Mouse (Mus musculus) large intestine, adult 2 months (tissue): ENCODE results near the gene Aagab. TPM values are rescaled to one million over a fixed set of nuclear protein-coding genes. Genes with fewer than 3 reads are reported as not detected.

Source experiments
- DNase-seq: peaks from one replicate; pipeline ENCODE4 v3.0.0-alpha.2; 2012; ENCODE audit warnings: low read depth, low spot score
- WGBS: fragments of 180-500 bp; shearing (Covaris S2); methylation state at CpG from one replicate; pipeline ENCODE4 v1.1.7; 2018; 5-methylcytosine and 5-hydroxymethylcytosine counted together
- polyA plus RNA-seq: library from polyadenylated mRNA; depleted of rRNA; stranded (reverse); fragments of >200 nt; gene quantifications from 2 replicates; pipeline ENCODE4 v1.2.3, GENCODE M21; 2012; rRNA removed

Gene Aagab
- 15.0 and 20.2 TPM in 2 replicates for polyA plus RNA-seq

DNA sequence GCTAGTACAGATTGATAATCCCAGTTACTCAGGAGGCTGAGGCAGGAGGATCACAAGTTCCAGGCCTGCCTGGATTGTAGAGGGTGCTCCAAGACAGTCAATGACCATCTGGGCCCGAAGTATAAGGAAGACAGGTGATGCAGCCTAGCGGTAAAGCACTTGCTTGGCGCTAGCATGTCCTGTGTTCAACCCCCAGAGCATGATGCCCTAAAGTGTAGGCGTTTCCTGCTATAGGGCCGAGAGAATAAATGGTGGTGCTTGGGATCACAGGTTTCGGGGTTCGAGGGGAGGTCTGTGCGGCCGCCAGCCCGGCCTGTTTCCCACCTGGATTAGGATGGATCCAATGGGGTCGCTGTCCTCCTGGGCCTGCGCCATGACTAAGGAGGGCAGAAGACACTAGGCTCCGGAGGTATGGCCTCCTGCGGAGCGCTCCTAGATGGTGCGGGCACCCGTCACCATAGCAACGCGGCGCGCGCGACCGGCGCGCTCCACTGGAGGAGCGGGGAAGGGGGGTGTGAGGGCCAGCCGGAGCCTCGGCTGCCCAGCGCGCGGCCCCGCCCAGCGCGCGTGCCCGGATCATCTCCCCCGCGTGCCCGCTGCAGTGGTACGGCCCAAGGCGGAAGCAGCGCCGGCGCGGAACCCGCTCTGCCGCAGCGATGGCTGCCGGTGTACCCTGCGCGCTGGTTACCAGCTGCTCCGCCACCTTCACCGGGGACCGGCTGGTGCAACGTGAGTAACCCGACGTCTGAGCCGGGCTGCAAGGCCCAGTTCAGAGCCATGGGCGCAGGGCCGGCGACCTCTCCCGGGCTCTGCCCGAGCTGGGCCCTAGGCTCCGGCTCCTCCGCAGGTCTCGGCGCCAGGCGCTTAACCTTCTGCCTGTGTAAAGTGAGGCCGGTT, at the start of gene Aagab, which contains the start of gene Iqch:
Gene Aagab, plus strand, starts transcription at position 618 of the 897 bp plus-strand sequence.
Gene Iqch, minus strand, starts transcription at position 451 of the 897 bp plus-strand sequence.
- WGBS, result under 1% methylated on average over 69 of the region's 70 CpGs
- no peak for DNase-seq

DNA sequence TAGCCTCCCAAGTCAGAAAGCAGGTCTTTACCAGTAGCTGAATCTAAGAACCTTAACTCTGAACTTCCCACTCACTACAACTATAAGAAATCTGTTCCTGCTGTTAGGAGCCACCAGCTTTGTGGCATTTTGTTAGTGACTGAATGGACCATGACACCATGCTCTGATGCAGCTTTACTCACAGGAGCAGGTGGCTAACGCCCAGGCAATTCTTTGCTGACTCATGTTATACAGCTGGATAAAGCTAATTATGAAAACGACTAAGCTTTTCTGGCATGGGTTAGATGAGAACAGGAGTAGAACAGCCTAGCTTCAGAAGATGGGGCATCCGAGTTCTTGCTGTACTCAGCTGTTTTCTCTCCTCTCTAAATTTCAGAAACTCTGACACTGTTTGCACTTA, 48.8 kb upstream of the Aagab start:
- WGBS, result 42% methylated on average over 3 of the region's 3 CpGs

DNA sequence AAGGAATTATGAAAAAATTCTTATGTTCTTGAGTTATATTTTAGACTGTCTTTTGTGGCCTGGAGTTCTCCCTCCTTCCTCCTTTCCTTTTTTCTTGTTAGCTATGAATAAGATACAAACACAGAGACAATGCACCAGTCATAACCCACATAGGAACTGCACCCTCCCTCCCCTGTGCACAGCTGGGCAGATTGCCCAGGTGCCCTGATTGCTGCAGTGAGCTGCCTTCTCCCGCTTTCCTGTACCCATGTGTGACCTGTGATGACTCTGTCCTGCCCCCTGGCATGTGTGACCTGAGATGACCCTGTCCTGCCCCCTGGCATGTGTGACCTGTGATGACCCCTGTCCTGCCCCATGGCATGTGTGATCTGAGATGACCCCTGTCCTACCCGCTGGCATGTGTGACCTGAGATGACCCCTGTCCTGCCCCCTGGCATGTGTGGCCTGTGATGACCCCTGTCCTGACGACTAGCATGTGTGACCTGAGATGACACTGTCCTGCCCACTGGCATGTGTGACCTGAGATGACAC, 46.9 kb upstream of the Aagab start:
- WGBS, result 46% methylated on average over 3 of the region's 3 CpGs
- DNase-seq, result no peak

More for the DNA sequence above, 48.8 kb upstream of the Aagab start:
- no peak for DNase-seq

DNA sequence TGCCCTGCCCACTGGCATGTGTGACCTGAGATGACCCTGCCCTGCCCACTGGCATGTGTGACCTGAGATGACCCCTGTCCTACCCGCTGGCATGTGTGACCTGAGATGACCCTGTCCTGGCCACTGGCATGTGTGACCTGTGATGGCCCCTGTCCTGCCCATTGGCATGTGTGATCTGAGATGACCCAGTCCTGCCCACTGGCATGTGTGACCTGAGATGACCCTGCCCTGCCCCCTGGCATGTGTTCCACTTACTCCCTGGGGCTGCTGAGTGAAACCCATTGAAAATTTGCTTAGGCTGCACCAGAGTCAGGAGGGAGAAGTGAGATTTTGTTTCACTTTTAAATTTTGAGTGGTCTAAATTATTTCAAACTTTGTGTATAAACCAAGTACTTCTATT, 46.1 kb upstream of the Aagab start:
- 62% methylated on average over 1 of the region's 1 CpGs for WGBS
- no peak for DNase-seq

DNA sequence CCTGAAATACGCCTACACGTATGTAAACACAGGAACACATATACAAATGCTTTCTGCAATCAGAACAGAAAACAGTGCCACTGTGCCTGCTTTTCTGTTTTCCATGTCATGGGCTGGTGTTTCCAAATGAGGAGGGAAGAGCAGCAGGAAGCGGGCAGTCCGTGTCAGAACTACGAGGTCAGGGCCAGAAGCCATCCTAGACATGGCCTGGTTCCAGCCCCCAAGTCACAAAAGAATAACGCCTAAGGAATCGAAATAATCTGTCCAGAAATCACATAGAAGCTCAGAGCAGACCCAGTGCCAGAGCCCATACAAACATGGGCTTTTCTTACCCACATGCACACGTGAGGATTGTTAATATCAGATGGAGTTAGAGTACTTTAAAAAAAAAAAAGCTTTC, 45.5 kb upstream of the Aagab start:
- no peak for DNase-seq
- 84% methylated on average over 8 of the region's 8 CpGs for WGBS

DNA sequence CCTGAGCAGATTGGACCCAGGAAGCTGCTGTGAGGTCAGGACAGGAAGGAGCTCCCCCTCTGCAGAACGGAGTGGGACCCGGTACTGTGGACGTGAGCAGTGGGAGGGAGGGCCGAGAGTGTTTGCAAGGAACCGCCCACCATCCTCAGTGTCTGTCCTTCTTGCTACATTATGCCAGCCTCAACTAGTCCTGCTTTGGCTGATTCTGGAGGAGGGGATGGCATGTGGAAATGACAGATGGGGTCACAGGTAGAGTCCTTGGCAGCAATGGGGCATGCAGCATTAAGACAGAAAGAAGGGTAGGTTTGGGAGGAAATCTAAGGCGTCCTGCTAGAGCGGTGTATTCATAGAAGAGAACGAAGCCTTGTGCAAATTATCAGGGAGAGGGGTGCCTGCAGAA, 40.5 kb upstream of the Aagab start:
- DNase-seq, result no peak
- WGBS, result 70% methylated on average over 8 of the region's 8 CpGs

DNA sequence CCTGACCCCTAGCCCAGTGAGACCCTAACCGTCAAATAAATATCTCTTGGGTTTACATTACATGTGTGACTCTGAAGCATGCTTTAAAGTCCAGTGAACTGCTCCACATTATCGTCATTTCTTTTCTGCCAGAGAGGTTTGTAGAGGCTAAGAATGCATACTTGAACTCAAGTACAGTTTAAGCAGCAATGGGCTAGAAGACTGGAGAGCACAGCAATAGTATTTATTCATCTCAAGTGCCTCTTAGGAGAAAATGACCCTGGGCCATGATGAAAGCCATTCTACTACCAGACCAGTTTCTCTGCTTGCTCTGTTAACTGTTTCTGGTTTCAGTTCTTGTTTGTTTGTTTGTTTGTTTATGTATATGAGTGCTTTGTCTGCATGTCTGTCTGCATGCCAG, 39.0 kb upstream of the Aagab start:
- WGBS, result 71% methylated on average over 2 of the region's 2 CpGs
- DNase-seq, result no peak

DNA sequence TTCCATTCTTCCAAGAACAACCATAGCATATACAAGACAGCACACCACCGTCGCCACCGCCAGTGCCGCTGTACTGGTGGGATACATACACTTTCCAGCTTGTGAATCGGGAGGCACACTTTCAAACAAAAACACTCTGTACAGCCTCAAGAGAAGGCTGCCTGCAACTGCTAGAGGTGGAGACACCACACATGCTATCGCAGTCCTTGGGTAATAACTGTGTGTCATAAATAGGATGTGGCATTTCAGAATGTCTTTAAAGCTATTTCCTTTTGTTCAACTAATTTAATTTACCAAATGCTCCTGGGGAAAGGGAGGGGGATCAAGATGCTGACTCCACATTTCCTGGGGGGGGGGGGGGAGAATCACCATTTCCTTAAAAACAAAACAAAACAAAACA, 34.1 kb upstream of the Aagab start:
- 75% methylated on average over 6 of the region's 6 CpGs for WGBS
- DNase-seq, result no peak

DNA sequence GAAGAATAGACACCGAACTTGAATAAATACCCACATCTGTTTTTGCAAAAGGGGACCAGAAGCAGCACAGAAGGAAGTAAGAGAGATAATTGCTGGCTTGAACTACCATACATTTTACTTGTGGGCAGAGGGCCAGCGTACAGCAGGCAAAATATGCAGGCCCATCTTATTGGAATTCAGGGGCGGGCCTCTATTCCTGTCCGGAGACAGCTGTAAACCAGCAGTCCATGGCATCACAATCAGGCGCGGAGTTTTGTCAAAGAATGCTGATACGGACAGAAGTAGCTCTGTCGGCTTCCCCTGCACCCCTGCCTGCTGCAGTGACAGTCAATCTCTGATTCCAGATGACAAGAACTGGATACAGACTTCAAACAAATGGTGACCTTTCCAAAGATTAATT, 33.7 kb upstream of the Aagab start:
- no peak for DNase-seq
- 12% methylated on average over 8 of the region's 8 CpGs for WGBS

DNA sequence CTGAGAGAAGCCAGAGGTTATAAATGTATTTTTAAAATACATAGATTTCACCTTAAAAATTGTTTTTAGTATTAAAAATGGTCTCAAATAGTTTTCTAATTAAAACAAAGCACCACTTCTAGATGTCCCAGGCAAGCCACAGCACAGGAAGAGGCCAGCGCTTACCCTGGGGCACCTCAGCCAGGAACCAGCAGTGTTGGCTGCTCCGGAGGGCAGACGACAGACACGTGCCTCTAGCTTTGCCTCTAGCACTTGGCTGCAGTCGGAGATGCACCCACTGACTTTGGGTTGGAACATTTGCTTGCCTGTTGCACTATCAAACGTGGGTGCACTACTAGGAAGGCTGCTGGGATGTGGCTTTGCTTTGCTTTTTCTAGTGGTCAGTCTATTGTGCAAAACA, 30.6 kb upstream of the Aagab start:
- WGBS, result 61% methylated on average over 6 of the region's 6 CpGs
- no peak for DNase-seq

DNA sequence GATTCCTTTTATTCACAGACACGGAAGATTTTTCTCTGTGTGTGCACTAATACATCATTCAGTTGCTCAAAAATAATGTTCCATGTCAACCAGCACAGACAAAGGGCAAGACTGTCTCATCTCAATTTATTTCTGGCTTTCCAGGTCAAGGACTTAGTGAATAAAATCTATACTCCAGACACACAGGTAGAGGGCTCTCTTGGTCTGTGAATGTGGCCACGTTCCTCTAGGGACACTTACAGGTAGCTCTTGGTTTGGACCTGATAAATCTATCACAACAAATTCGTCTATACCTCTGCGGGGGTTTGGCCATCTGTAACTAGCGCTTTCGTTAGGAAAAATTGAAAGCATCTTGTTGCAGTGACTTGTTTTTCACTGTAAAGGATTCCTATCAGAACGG, 29.6 kb upstream of the Aagab start:
- 60% methylated on average over 7 of the region's 7 CpGs for WGBS
- no peak for DNase-seq

DNA sequence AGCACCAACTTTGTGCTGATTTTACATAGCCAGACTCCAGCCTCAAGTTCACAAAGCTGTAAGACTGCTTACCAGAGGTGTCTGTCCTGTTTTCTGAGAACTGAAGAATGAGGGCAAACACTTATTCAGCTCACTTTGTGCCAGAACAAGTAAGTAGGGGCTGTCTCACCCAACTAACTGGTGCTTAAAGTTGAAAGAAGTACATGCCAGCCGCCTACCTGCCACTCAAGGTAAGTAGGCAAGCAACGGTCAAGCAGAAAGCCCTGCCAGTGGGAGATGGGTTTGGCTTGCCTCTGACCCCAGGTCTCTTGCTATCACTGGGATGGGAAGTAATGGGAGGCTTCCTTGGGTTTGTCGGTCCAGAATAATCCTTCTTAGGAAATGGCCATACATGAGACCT, 25.0 kb upstream of the Aagab start:
- WGBS, result 89% methylated on average over 3 of the region's 3 CpGs
- DNase-seq, result no peak

DNA sequence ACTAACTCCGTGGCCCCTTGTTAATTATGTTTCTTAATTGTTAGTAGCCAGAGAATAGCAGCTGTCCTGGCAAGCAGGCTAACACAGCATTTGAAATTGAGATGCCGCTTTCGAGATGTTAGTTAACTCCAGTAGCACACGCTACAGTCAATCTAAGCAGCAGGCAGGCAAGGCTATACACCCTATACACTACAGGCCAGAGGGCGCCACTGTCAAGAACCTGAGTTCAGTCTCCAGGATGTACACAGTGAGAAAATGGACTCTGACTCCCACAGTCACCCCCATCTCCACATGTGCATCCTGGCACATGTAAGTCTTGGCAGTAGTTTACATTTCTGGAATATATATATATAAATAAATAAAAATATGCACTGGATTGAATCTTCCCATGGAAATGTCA, 22.8 kb upstream of the Aagab start:
- 84% methylated on average over 5 of the region's 5 CpGs for WGBS
- DNase-seq, result no peak

DNA sequence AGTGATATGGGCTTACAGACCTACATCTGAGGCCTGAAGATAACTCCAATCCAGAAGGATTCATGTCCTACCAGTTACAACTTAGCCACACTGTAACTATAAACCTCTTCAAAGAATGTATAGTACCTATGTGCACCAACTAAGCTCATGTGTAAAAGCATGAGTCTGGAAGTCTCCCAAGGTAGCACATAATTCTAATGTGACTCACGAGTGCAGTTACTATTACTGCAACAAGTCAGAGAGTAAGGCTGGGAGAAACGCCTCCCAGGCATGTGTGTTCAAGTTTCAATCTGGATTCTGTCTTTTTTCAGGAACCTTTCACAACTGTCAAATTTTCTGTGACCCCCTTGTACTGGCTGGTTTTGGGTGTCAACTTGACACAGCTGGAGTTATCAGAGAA, 22.4 kb upstream of the Aagab start:
- WGBS, result 81% methylated on average over 2 of the region's 2 CpGs
- no peak for DNase-seq

DNA sequence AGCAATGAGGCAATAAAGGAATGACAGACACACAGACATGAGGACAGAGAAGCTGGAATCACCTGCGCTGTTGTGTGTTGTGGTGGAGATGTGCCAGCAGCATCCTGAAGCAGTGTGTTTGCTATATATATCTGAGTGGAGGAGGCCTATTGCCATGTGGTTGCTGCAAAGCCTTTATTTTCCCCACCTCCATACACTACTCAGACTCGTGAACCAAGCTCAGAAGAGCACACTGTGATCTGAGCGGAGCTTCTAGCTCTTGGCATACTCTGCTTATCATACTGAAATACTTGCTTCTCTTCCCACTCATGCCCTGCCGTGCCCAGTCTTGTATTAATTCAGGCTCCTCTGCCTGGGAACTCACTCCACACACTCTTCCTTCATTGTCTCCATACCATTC, 20.7 kb upstream of the Aagab start:
- 86% methylated on average over 4 of the region's 4 CpGs for WGBS
- DNase-seq, result no peak

DNA sequence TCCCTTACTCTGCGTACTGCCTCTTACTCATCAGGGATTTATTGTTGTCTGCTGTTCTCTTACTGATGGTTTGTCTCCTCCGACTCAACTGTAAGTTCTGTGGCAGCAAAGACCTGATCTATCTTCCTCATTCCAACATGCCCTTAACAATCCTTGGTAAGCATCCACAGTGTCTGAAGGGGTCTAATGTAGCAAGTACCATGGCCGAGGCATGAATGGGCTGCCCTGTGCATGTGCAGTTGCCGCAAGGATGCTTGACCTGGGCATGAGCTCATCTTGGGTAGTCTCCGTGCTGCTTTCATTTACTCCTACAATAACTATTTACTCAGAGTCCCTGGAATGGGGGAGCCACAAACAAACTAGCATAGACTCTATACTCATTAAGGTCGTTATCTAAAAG, 17.2 kb upstream of the Aagab start:
- whole genome bisulfite sequencing, result 38% methylated on average over 6 of the region's 6 CpGs
- DNase-seq, result no peak

DNA sequence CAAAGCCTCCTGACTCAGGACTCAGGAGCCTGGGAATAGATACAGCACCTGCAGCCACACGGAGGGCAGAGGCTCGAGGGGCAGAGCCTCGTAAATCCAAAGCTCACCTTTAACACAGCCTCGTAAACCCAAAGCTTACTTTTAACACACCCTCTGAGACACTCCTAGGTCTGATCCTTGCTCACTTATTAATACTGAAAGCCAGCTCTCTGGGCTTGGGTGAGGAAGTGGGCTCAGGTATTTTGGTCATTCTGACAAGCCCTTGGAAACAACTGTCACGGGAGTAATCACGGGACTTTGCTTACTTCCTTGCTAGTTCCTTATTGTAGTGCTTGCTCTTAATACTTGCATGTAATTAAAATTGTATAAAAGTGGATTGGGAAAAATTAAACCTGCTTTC, 13.3 kb upstream of the Aagab start:
- WGBS, result 17% methylated on average over 6 of the region's 6 CpGs
- DNase-seq, result no peak

DNA sequence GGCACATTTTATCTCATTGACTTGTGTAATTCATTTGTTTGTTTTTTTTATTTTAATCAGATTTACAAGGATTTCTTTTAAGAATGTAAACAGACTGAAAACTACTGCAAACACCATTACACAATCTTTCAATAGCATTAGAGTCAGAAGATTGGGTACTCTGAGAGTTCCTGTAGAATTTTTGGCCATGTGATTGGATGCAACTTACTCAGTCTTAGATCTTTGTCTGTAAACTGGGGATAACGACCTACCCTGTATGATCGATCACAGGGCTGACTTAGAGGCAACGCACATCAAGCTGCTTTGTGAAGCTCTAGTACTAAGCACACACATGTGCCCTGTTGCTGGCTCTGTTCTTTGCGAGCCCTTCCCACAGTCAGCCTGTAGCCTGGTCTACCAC, 11.9 kb upstream of the Aagab start:
- 82% methylated on average over 4 of the region's 4 CpGs for WGBS
- no peak for DNase-seq

DNA sequence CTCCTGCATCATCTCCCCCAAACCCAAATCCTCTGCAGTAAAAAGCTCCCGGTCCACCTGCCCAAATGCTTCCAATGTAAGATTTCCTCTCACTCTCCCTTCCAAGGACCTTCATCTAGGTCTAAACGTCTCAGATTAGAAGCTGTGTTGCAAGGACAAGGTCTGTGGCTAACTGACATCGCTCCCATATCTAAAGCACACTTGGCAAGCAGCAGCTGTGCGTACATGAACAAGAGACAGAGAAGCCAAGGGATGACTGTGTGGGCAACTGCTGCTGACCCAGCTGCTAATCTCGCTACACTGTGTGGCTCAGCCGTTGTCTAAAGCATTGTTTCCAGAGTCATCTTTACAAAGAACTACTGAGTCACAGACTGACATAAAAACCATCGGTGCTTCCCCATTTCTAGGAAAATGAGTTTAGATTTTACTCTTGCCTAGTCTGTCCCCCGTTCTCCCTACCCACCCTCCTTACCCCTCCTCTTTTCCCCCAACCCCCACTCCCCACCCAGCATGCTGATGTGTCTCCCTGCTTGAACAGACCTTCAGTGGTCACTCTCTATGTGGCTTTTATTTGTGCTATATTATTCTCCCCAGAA, 10.7 kb upstream of the Aagab start:
- DNase-seq, result no peak
- WGBS, result 79% methylated on average over 8 of the region's 8 CpGs

DNA sequence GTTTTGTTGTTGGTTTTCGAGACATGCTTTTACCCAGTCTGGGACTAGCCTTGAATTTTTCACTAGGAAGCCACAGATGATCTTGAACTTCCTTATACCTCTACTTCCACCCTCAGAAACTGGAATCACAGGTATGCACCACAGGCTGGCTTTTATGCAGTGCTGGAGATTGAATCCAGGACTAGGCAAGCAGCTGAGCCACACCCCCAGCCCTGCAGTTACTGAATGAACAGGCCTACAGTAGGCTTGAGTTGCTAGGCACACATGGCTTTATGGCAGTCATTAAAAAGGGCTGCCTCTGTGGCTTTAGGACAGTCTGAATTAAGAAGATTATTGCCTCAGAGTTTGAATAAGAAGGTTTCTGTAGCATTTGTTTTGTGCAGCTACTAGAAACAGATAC, 7.4 kb upstream of the Aagab start:
- 33% methylated on average over 1 of the region's 1 CpGs for WGBS
- no peak for DNase-seq

DNA sequence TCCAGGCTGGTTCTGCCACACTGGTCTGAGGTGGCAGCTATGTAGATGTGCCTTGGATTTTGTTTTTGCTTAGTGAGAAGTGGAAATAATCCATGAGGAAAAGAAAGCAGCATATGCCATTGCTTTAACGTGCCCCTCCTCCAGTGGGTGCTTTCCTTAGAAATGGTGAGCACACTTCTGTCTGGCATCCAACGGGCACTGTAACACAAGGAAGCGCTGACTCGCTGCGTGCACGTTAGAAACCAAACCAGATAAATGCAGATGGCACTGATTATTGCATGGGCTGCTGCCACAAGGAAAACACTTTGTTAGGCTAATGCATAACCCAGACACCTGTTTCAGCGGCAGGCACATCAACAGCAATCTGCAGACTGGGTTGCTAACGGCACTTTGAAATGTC, 6.8 kb upstream of the Aagab start:
- WGBS, result 39% methylated on average over 8 of the region's 8 CpGs

More for the DNA sequence above, 6.8 kb upstream of the Aagab start:
- DNase-seq, result no peak
